Mouse (Mus musculus): ENCODE data around the gene Wnk4.

Gene Wnk4

DNA sequence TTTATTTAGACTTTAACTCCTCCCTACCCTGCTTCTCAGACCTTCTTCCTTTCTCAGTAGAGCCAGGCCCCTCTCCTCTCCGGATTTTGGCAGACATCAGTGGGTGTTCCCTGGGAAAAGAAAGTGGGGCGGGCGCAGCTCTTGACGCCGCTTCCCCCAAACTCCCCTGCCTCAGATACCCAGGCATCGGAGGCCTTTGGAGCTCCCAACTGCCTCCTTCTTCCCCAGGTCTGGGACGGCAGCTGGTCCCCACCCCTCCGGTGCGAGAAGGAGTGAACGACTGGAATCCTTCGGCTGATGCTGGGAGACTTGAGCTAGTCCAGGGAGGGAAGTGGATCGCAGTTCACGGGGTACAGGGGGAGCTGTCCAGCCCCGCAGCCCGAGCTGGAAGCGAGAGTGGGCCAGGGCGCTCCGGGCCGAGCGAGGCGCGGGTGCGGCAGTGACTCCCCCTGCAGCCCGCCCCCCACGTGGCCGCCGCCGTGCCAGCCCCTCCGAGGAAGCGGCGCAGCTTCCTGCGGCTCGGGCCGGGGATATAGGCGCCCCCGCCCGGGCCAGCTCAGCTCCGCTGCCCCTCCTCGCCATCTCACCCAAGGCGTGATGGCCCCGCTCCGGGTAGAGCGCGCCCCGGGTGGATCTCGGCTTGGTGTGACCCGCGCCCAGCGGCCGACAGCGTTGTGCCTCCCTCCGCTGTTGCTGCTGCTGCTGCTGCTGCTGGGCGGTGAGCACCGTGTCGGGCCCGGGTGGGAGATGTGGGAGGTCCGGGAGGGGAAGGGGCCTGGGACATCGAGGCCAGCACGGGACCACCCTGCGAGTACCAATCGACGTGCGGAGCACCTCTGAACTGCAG is 14.3 kb upstream of the Wnk4 start, which contains the start of gene Ramp2:
Gene Ramp2, plus strand, starts transcription at position 174 of the 847 bp plus-strand sequence.
- WGBS: 1% methylated on average over 63 of the region's 63 CpGs

DNA sequence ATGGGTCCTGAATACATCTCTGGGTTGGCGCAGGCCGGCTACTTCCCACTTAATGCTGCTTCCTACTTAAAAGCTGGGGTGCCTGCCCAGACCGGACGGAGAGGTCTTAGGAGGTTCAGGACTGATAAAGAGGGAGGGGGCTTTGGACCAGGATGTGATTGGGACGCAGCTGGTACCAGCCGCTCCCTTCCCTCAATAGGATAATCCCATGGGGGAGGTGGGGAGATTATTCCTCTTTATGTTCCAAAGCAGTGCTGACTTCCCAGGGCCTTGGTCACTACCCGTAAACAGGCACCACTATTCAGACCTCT is 13.7 kb upstream of the Wnk4 start:
- WGBS: 20% methylated on average over 7 of the region's 7 CpGs

DNA sequence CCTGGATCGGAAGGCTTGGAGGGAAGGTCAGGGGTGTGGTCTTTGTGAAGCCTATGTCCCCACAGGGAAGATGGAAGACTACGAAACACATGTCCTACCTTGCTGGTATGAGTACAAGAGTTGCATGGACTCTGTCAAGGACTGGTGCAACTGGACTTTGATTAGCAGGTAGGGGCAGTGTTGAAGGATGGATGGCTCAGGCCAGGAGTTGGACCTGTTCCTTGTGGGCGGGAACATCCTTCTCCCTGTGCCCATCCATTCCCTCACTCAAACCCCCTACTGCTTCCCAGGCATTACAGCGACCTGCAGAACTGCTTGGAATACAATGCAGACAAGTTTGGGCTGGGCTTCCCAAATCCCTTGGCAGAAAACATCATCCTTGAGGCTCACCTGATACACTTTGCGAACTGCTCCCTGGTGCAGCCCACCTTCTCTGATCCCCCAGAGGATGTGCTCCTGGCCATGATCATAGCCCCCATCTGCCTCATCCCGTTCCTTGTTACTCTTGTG is 12.8 kb upstream of the Wnk4 start:
- 85% methylated on average over 6 of the region's 6 CpGs for WGBS

DNA sequence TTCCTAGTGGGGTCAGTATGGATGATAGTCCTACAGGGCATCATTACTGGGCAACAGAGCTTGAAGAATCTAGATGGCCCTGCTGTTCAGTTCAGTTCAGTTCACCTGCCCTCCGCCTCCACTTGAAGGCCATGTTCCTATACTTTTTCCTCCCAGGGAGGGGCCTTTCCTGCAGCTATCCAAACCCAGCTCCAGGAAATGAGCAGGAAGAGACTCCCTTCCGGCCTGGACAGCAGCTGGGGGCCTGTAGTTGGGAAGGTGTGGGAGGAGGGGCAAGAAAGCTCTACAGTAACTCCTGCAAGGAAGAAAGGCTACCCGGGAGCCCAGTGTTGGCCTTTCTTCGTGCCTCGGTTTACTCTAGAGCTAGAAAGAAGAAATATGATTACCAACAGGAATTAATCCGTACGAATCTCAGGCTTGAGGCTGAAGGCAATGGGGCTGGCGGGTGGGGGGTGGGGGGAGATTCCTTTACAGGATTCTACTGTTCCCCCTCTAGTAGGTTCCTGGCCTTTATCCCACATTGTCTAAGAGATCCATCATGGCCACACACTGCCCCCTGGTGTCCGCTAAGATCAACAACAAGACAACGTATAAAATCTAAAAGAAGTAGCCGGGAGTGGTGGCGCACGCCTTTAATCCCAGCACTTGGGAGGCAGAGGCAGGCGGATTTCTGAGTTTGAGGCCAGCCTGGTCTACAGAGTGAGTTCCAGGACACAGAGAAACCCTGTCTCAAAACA is 11.9 kb upstream of the Wnk4 start:
- 37% methylated on average over 14 of the region's 14 CpGs for WGBS

DNA sequence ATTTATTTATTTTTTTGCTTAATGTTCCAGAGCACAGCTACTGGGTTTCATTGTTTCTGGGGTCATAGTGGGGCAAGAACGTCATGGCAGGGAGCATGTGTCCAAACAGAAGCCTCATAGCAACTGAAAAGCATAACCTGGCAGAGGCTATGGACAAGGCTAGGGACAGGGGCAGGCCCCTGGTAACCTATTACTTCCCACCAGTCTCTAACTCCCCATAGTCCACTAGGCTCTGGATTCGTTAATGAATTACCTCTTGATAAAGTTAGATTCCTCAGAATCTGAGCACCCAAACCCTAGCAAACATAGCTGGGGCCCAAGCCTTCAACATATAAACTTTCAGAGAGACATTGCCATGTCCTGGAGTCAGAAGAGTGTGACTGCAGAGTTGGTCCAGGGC is 9.3 kb upstream of the Wnk4 start:
- 76% methylated on average over 2 of the region's 2 CpGs for WGBS

DNA sequence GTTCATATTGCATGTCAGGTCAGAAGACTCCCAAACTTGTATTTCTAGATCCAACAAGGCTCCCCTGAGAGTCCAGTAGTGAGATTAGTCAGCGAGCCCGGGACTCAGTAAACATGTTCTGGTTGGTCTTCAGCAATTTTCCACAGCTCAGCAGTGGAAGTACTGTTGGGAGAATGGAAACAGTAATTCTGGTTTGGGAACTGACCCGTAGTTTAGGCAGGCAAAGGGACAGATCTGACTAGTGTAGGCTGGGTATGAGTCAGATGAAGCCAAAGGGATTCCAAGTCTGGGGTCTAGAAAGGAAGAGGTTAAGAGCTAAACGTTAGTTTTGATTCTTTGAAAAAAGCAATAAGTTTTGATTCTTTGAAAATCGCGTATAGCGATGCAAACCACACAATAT is 7.4 kb upstream of the Wnk4 start:
- WGBS: 5% methylated on average over 7 of the region's 7 CpGs

DNA sequence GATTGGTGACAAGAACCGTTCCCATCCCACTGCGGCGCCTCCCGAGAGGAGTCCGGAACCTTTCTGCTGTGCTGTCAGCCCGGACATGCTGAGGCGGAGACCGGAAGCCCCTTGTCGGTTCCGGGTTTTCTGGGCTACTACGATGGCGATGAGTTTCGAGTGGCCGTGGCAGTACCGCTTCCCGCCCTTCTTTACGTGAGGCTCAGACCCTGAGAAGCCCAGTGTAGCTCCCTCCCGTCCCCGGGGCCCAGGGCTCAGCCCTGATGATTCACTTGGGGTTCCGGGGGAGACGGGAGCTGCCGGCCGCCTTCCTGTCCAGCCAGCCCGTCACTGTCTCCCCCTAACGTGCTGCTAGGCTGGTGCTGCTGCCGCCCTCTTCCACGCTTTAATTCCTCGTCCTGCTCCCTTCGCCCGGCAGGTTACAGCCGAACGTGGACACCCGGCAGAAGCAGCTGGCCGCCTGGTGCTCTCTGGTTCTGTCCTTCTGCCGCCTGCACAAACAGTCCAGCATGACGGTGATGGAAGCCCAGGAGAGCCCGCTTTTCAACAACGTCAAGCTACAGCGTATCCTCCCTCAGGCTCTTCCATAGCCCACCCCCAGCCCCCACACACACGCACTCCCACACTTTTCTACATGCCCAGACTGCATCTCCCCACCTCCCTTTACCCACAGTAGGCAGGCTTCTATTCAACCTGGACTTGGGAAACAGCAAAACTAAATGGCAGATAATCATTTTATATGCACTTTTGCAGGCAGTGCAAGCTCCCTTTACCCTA is 6.6 kb upstream of the Wnk4 start, which contains the start of gene Vps25:
Gene Vps25, plus strand, starts transcription at position 95 of the 777 bp plus-strand sequence.
- WGBS: under 1% methylated on average over 40 of the region's 40 CpGs

DNA sequence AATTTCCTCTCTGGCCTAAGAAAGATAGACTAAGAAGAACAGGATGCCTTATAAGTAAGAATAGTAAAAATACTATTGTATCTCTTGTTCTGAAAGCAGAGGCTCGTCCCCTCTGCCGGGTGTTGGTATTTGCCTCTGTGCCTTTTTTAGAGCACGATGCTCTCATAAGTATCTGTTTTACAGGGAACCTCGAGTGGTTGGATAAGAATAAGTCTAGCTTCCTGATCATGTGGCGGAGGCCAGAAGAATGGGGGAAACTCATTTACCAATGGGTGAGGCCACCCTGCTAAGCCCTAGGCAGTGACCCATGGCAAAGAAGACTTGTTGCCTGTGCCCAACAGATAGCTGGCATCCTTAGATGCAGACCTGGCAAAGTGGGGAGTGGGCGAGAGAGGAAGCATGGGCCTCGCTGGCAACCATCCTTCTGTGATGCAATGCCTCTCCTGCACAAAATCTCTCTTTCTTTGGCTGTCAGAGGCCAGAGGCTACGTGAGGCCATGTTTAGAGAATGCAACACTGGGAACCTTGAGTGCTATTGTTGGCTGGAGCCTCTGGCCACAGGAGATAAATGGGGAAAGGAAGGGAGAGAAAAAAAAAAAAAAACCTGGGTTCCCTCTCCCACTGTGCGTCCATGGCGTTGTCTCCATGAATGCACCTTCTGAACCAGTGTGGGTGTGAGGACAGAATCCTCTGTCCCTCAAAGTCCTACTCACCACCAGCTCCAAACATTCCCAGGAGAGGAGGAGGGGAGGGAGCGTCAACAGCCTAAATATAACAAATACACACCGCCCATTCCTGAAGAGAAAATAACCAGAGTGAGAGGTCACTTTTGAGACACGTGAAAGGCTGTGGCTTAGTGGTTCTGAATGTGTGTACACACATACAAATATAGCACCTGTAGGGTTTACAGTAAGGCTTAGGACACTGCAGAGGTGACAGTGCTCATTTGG is 4.3 kb upstream of the Wnk4 start:
- WGBS: 70% methylated on average over 13 of the region's 13 CpGs

DNA sequence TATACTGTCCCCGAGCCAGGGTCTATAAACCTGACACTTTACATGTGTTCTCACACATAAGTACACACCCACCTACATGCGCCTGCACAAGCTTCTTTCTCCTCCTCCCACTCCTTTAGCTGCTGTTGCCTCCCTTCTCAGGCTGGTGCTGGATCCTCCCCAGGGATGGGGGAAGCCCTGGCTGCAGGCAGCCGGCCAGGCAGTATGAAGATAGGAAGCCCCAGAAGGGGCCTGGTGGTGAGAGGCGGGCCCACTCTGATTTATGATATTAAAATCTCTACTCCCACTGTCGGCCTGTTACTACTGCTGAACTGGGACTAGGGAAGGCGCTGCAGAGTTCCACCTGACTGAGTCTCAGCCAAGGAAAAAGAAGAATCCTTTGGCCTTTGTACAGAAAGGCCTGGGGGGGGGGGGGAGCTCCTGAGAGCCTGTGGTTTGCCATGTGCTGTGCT is 1.1 kb upstream of the Wnk4 start:
- WGBS: 41% methylated on average over 6 of the region's 6 CpGs

DNA sequence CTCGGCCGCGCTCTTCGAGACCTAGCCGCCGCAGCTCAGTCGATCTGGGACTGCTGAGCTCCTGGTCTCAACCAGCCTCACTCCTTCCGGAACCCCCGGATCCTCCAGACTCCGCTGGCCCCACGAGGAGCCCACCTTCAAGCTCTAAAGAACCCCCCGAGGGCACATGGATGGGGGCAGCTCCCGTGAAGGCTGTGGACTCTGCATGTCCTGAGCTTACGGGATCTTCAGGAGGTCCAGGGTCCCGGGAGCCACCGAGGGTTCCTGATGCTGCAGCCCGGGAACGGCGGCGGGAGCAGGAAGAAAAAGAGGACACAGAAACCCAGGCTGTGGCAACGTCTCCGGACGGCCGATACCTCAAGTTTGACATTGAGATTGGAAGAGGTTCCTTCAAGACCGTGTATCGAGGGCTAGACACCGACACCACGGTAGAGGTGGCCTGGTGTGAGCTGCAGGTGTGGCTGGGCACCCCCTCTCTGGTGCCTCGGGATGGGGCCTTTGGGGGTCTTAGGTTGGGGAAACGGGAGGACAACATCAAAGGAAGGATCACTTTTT is 536 bp downstream of the Wnk4 start:
- 5% methylated on average over 30 of the region's 30 CpGs for WGBS

DNA sequence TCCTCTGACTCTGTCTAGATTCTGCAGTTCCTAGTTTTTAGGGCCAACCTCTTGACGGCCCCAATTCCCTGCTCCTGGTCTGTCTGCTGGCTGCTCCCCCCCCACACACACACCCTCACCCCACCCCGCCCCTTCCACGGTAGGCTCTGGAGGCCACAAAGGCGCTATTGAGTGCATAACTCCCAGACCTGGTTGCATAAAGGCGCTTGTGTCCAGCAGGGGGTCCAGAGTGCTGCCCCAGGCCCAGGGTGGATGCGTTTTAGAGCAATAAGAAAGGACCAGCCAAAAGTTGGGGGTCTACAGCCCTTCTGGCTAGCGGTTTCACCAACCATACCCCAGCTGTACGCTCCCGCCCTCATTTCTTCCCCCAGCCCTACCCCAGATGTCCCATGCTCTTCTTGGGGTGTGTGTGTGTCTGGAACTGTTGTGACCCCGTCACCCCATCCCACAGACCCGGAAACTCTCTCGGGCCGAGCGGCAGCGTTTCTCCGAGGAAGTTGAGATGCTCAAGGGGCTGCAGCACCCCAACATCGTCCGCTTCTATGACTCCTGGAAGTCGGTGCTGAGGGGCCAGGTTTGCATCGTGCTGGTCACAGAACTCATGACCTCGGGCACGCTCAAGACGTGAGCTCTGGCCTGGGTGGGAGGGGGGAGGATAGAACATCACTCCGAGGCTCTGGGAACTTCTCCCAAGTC is 2.1 kb downstream of the Wnk4 start:
- 8% methylated on average over 24 of the region's 24 CpGs for WGBS

DNA sequence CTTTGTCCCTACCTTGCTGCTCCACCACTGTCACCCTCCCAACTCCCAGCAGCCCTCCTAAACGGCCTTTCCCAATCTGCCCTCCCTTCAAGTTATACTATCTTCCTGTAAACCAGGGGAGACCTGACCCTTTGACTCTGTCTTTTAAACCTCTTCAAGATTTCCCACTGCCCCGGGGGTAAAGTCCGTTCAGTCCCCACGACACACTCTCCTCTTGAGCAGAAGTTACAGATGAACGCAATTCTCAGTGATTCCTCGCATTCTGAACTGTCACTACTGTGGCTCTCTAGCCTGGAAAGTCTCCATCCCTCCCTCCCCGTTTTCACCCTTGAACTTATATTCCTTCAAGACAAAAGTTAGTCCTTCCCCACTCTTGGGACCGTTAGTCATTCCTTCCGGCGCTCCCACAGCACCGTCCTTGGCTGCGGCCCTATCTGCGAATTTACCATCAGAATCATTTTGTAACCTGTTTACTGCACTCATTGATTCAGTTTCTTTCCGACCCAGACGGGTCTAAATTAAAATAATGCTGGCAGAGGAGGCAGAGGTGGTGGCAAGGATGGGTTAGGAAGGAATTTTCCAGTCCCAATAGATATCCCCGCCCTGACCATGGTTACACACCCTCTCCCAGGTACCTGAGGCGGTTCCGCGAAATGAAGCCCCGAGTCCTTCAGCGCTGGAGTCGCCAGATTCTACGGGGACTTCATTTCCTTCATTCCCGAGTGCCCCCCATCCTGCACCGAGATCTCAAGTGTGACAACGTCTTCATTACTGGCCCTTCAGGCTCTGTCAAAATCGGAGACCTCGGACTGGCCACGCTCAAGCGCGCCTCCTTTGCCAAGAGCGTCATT is 3.0 kb downstream of the Wnk4 start:
- 15% methylated on average over 32 of the region's 32 CpGs for WGBS

DNA sequence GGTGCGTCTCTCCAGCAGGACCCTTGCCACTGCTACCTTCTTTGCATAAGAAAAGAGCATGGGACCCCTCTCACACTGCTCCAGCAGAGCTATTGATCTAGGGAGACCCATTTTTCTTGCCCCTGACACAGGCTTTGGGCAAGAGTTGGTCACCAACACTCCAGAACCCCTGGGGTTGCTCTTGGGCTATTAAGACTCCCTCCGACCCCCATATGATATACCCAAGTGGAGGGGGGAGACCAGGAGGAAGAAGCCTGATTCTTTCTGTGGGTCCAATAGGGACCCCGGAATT is 3.6 kb downstream of the Wnk4 start:
- WGBS: 14% methylated on average over 3 of the region's 3 CpGs

DNA sequence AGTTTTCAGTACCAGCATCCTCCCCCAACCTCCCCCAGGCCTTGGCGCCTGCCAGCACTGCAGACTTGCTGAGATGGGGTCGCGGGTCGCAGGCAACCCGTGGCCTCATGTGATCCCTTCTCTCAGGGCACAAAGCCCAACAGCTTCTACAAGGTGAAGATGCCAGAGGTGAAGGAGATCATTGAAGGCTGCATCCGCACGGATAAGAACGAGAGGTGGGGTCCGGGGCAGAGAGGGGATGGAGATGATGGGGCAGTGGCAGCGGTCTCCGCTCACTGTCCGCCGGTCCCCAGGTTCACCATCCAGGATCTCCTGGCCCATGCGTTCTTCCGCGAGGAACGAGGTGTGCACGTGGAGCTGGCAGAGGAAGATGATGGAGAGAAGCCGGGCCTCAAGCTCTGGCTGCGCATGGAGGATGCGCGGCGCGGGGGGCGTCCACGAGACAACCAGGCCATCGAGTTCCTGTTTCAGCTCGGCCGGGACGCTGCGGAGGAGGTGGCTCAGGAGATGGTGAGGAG is 4.6 kb downstream of the Wnk4 start:
- 5% methylated on average over 31 of the region's 31 CpGs for WGBS

DNA sequence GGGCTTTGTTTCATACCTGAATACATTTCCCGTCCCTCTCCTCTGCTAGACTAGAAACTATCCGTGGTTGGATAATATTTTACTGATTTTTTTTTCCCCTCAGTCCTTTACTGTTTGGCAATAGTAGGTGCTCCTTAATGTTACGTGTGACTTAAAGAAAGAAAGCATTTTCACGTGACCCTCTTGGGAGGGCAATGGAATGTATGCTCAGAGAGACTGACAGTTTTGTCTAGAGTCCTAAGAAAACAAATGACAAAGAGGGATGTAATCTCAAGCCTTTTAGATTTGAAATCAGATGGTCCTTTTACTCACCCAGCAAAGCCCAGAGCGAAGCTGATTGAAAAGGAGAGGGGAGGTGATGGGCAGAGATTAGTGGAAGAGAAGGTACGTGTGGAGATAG is 5.5 kb downstream of the Wnk4 start:
- 47% methylated on average over 6 of the region's 6 CpGs for WGBS

DNA sequence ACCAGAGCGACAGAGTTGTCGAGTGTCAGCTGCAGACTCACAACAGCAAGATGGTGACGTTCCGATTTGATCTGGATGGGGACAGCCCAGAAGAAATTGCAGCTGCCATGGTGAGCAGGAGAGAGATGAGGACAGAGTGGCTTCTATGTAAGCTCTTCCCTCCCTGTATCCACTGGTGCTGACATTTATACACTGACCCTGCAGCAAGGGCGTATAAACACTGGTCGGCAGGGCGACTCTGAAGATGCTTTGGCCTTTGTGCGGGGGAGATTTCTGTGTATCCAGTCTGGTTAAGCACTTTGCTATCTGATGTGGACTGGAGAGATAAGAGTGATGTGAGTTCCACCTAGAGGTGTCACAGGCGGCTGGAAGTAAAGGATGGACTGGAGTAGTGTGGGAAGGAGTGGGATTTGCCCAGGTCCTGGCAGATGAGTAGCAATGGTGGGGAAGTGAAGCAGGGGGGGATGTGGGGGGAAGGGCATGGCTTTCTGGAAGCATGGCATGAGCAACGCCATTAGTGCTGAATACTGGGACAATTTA is 9.3 kb downstream of the Wnk4 start:
- WGBS: 62% methylated on average over 10 of the region's 10 CpGs

DNA sequence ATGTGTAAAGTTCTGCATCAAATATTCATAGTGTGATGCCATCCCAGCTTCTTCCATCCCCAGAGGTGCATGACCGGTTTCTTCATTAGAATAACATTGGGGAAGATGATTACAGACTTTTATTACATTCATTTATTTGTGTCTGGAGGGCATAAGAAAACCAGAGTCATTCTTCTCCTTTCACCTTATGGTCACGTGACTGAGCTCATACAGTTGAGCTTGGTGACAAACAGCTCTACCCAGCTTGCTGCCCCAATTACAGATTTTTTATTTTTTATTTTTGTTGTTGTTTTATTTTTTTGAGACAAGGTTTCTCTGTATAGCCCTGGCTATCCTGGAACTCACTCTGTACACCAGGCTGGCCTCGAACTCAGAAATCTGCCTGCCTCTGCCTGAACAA is 12.1 kb downstream of the Wnk4 start:
- 90% methylated on average over 3 of the region's 3 CpGs for WGBS

DNA sequence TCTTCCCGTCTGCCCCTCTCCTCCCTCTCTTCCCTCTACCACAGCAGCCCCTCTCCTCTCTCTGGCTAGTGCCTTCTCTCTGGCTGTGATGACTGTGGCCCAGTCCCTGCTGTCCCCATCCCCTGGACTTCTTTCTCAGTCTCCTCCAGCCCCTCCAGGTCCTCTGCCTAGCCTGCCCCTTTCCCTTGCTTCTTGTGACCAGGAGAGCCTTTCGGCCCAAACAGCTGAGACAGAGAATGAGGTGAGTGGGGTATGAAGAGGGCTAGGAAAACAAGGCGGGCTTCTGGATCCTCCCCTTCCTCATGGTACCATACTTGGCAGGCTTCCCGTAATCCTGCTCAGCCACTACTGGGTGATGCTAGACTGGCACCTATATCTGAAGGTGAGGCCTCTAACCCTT is 14.9 kb downstream of the Wnk4 start:
- WGBS: 75% methylated on average over 4 of the region's 4 CpGs
